Mouse (Mus musculus): ENCODE measurements around the gene Tgfbr3. TPM values are rescaled to one million over a fixed set of nuclear protein-coding genes. Genes with fewer than 3 reads are reported as not detected.
A peak's percentile ranks its signal among the peaks of the same experiment; 100 is the strongest.

Gene Tgfbr3
- polyA plus RNA-seq, 1 experiment from 2014 or later, result 2.2 TPM

DNA sequence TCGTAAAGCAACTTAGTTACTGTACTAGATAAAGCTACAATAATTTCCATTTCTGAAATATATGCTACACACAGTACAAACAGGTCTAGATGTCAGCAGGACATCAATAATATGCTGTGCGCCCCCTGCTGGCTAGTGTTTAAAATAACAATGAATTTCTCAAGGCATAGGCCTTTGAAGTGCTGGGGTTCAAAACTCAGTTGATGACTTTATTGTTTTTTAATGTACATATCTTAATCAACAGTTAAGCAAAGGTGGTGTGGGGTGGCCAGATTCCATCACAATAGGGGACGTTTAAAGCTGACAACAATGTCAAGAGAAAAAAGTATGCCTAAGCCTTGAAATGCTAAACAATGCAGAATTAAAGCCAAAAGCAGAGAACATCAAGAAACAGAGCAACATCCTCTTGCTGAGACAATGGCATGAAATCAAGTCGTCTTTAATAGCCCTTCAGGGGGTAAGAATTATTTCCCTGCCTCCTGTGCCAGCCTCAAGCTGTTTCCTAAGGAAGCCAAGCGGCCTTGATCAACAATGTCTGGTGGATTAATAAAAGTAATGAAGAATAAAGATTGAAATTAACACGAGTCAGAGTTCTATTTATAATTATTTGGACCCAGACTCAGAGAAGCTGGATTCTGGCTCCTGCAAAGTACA lies 2.0 kb downstream of the Tgfbr3 start:
- Histone ChIP-seq H3K36me3 (ENCODE audit: control insufficient read depth, insufficient read depth, low read length) (no peaks in the 10 kb centered on the region), H3K9ac (ENCODE audit: low read length) (no peak overlapping the region), H3K27ac (ENCODE audit: low read depth, low read length) (no peak overlapping the region), H3K4me3 (ENCODE audit: low read depth, low read length) (no peak overlapping the region), H3K9me3 (replicated peaks; ENCODE audit: control insufficient read depth, low read length) (no peaks in the 10 kb centered on the region), H3K4me1 (ENCODE audit: control insufficient read depth, insufficient read depth, low read length) (no peaks in the 10 kb centered on the region; the same call in 1 of the 2 replicates), H3K4me2 (ENCODE audit: low read length) (peak overlapping the region; percentile 100; the same call in 1 of the 2 replicates), H3K27me3 (replicated peaks; ENCODE audit: control insufficient read depth, insufficient read depth, low read length) (peaks cover 52% of the 10 kb centered on the region)
- DNase-seq (ENCODE audit: low spot score) (peak; percentile 78), ATAC-seq (no peak)
- WGBS, result 28% methylated on average over 6 of the region's 6 CpGs

DNA sequence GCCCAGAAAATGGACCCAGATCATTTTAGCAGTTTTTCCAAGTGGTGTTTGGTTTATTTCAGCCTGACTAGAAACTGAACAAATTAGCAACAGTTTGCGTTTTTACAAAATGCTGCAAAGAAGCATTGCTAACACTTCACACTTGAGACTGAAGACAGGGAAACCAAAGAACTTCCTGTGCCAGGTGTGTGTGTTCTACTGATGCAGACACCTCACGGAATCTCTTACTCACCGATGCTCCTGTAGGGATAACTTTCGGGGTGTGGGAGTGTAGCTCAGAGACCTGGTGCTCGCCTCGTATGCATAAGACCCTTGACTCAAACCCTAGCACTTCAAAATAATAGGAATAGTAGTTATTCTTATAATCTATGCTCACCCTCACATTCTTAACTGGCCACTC lies 3.9 kb downstream of the Tgfbr3 start:
- ATAC-seq (no peak), DNase-seq (ENCODE audit: low spot score) (no peak)
- Histone ChIP-seq H3K4me1 (ENCODE audit: control insufficient read depth, insufficient read depth, low read length) (no peaks in the 10 kb centered on the region; the same call in 1 of the 2 replicates), H3K4me2 (ENCODE audit: low read length) (no peak overlapping the region), H3K9me3 (replicated peaks; ENCODE audit: control insufficient read depth, low read length) (no peaks in the 10 kb centered on the region), H3K9ac (ENCODE audit: low read length) (no peak overlapping the region), H3K27me3 (replicated peaks; ENCODE audit: control insufficient read depth, insufficient read depth, low read length) (peaks cover 38% of the 10 kb centered on the region), H3K36me3 (ENCODE audit: control insufficient read depth, insufficient read depth, low read length) (no peaks in the 10 kb centered on the region), H3K27ac (ENCODE audit: low read depth, low read length) (no peak overlapping the region), H3K4me3 (ENCODE audit: low read depth, low read length) (no peak overlapping the region)
- WGBS, result 86% methylated on average over 6 of the region's 6 CpGs

- H3K36me3 ChIP-seq (ENCODE audit: control insufficient read depth, insufficient read depth, low read length), result no peaks in the 10 kb centered on the region
- no peak overlapping the region for H3K27ac ChIP-seq (ENCODE audit: low read depth, low read length)
- DNase-seq (ENCODE audit: low spot score) (no peak), ATAC-seq (no peak)
- H3K9me3 ChIP-seq (replicated peaks; ENCODE audit: control insufficient read depth, low read length), result no peaks in the 10 kb centered on the region
- WGBS, result 68% methylated on average over 10 of the region's 10 CpGs
- no peaks in the 10 kb centered on the region; the same call in 1 of the 2 replicates for H3K4me1 ChIP-seq (ENCODE audit: control insufficient read depth, insufficient read depth, low read length)
- H3K4me3 ChIP-seq (ENCODE audit: low read depth, low read length), result no peak overlapping the region
- H3K4me2 ChIP-seq (ENCODE audit: low read length), result no peak overlapping the region
- peaks cover 29% of the 10 kb centered on the region for H3K27me3 ChIP-seq (replicated peaks; ENCODE audit: control insufficient read depth, insufficient read depth, low read length)
- H3K9ac ChIP-seq (ENCODE audit: low read length), result no peak overlapping the region
These were observed 5.4 kb downstream of the Tgfbr3 start for GRCm38 (mm10) chr5:107283935-107284524.

DNA sequence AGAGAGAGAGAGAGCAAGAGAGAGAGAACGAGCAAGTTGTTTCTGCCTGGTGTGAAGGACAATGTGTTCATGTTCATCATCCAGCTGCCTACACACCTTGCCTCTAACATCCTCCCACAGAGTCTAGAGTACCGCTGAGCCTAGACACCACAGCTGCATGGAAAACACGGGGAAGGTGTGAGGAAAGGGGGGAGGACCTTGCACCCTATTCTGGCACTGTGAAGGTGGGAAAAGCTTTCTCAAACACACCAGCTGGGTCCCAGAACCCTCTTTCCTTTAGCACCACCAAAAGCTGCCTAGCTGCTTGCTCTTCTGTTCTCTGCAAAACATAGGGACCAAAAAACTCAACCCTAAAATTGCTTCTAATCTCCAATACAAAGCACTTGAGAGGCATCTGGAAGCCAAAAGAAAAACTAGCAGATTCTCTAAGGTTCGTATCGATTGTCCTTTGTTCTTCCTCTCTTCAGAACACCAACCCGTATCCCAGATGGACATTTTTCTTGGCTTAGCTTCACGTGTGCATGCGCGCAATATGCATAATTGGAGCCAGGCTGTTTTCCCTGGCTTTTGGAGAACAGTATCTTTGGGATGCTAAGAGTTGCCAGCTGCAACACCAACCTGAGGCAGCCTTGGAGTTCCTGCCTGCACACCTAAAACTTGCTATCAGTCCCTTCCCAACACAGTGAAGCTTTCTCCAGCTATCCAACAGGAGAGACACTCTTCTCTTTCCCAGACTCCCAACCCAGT lies 6.7 kb downstream of the Tgfbr3 start:
- H3K4me2 ChIP-seq (ENCODE audit: low read length), result no peak overlapping the region
- DNase-seq (ENCODE audit: low spot score) (peak; percentile 46), ATAC-seq (no peak)
- no peak overlapping the region for H3K4me3 ChIP-seq (ENCODE audit: low read depth, low read length)
- no peaks in the 10 kb centered on the region for H3K36me3 ChIP-seq (ENCODE audit: control insufficient read depth, insufficient read depth, low read length)
- no peaks in the 10 kb centered on the region for H3K9me3 ChIP-seq (replicated peaks; ENCODE audit: control insufficient read depth, low read length)
- peaks cover 16% of the 10 kb centered on the region; the same call in 1 of the 2 replicates for H3K27me3 ChIP-seq (replicated peaks; ENCODE audit: control insufficient read depth, insufficient read depth, low read length)
- H3K9ac ChIP-seq (ENCODE audit: low read length), result no peak overlapping the region
- 73% methylated on average over 9 of the region's 9 CpGs for WGBS
- H3K27ac ChIP-seq (ENCODE audit: low read depth, low read length), result no peak overlapping the region; the same call in 1 of the 2 replicates
- no peaks in the 10 kb centered on the region for H3K4me1 ChIP-seq (ENCODE audit: control insufficient read depth, insufficient read depth, low read length)

DNA sequence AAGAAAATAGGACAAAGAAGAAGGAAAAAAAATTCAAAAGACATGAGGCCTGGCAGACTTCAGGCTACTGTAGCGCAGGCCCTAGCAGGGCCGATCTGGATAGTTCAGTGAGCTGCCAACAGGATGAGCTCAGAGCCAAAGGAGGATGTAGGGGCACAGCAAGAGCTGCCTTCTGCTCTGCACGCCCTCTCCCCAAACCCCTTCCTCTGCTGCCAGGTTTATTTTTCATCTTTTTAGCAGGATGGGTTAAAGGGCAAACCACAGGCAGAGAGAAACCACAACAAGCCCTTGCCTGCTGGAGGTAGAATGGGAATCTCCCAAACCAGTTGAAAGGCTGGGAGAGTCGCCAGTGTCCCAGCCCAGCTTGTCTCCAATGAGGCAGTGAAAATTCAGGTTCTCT lies 10.2 kb downstream of the Tgfbr3 start:
- no peak for ATAC-seq
- no peak overlapping the region for H3K4me2 ChIP-seq (ENCODE audit: low read length)
- H3K36me3 ChIP-seq (ENCODE audit: control insufficient read depth, insufficient read depth, low read length), result no peaks in the 10 kb centered on the region
- no peak overlapping the region for H3K9ac ChIP-seq (ENCODE audit: low read length)
- no peak for DNase-seq (ENCODE audit: low spot score)
- 81% methylated on average over 4 of the region's 4 CpGs for WGBS
- no peak overlapping the region for H3K27ac ChIP-seq (ENCODE audit: low read depth, low read length)
- H3K27me3 ChIP-seq (replicated peaks; ENCODE audit: control insufficient read depth, insufficient read depth, low read length), result peaks cover 4% of the 10 kb centered on the region; the same call in 1 of the 2 replicates
- no peaks in the 10 kb centered on the region for H3K4me1 ChIP-seq (ENCODE audit: control insufficient read depth, insufficient read depth, low read length)
- H3K4me3 ChIP-seq (ENCODE audit: low read depth, low read length), result no peak overlapping the region
- no peaks in the 10 kb centered on the region for H3K9me3 ChIP-seq (replicated peaks; ENCODE audit: control insufficient read depth, low read length)

DNA sequence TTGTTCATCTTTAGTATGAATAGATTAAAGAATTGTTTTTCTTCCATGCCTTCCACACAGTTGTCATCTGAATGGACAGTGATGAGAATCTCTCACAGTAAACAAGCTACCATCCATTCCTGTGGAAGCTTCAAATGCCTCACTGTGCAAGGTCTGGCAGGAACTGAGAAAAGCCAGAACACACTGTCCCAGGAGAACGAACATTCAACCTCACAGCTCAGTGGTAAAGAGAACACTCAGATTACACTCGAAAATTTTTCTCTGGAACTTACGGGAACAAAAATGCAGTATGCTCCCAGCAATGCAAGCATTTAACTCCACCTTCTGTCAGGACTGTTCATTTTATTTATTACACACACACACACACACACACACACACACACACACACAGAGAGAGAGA lies 13.2 kb downstream of the Tgfbr3 start:
- Histone ChIP-seq H3K4me1 (ENCODE audit: control insufficient read depth, insufficient read depth, low read length) (no peaks in the 10 kb centered on the region), H3K4me3 (ENCODE audit: low read depth, low read length) (no peak overlapping the region), H3K27ac (ENCODE audit: low read depth, low read length) (no peak overlapping the region), H3K36me3 (ENCODE audit: control insufficient read depth, insufficient read depth, low read length) (no peaks in the 10 kb centered on the region), H3K9ac (ENCODE audit: low read length) (no peak overlapping the region), H3K9me3 (replicated peaks; ENCODE audit: control insufficient read depth, low read length) (no peaks in the 10 kb centered on the region), H3K4me2 (ENCODE audit: low read length) (no peak overlapping the region), H3K27me3 (replicated peaks; ENCODE audit: control insufficient read depth, insufficient read depth, low read length) (peaks cover 3% of the 10 kb centered on the region)
- DNase-seq (ENCODE audit: low spot score), result no peak
- 87% methylated on average over 3 of the region's 3 CpGs for WGBS
- ATAC-seq, result no peak

- no peak for ATAC-seq
- 25% methylated on average over 11 of the region's 11 CpGs for WGBS
- peaks cover 12% of the 10 kb centered on the region for H3K27me3 ChIP-seq (replicated peaks; ENCODE audit: control insufficient read depth, insufficient read depth, low read length)
- H3K4me2 ChIP-seq (ENCODE audit: low read length), result no peak overlapping the region
- 0 out of 2 replicates have a peak, but pooled peaks cover 4% of the 10 kb centered on the region for H3K4me1 ChIP-seq (ENCODE audit: control insufficient read depth, insufficient read depth, low read length)
- no peaks in the 10 kb centered on the region for H3K36me3 ChIP-seq (ENCODE audit: control insufficient read depth, insufficient read depth, low read length)
- DNase-seq (ENCODE audit: low spot score), result no peak
- H3K9ac ChIP-seq (ENCODE audit: low read length), result no peak overlapping the region
- H3K9me3 ChIP-seq (replicated peaks; ENCODE audit: control insufficient read depth, low read length), result no peaks in the 10 kb centered on the region
- H3K4me3 ChIP-seq (ENCODE audit: low read depth, low read length), result no peak overlapping the region
- H3K27ac ChIP-seq (ENCODE audit: low read depth, low read length), result no peak overlapping the region
These were observed 17.0 kb downstream of the Tgfbr3 start for GRCm38 (mm10) chr5:107272252-107273028.

DNA sequence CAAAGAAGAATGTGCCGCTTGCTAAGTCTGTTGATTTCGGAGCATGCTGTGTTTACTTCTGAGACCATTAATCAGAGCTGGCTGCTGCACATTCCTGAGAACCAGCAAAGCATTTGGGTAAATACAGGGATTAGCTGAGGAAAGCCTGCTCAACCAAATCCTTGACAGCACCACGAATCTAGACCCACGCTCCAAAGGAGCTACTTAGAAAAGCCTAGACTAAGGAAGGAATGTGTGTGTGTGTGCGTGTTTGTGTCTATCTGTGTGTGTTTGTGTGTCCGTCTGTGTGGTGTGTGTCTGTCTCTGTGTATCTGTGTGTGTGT lies 20.5 kb downstream of the Tgfbr3 start:
- no peak overlapping the region for H3K4me2 ChIP-seq (ENCODE audit: low read length)
- 3% methylated on average over 6 of the region's 6 CpGs for WGBS
- ATAC-seq (no peak), DNase-seq (ENCODE audit: low spot score) (no peak)
- H3K27me3 ChIP-seq (replicated peaks; ENCODE audit: control insufficient read depth, insufficient read depth, low read length), result peaks cover 28% of the 10 kb centered on the region
- H3K27ac ChIP-seq (ENCODE audit: low read depth, low read length), result no peak overlapping the region
- H3K9ac ChIP-seq (ENCODE audit: low read length), result no peak overlapping the region
- H3K36me3 ChIP-seq (ENCODE audit: control insufficient read depth, insufficient read depth, low read length), result no peaks in the 10 kb centered on the region
- H3K4me1 ChIP-seq (ENCODE audit: control insufficient read depth, insufficient read depth, low read length), result 0 out of 2 replicates have a peak, but pooled peaks cover 4% of the 10 kb centered on the region
- no peak overlapping the region for H3K4me3 ChIP-seq (ENCODE audit: low read depth, low read length)
- H3K9me3 ChIP-seq (replicated peaks; ENCODE audit: control insufficient read depth, low read length), result no peaks in the 10 kb centered on the region

Measured in forebrain, embryonic 14.5 days (tissue).